In the genomic region with DNA sequence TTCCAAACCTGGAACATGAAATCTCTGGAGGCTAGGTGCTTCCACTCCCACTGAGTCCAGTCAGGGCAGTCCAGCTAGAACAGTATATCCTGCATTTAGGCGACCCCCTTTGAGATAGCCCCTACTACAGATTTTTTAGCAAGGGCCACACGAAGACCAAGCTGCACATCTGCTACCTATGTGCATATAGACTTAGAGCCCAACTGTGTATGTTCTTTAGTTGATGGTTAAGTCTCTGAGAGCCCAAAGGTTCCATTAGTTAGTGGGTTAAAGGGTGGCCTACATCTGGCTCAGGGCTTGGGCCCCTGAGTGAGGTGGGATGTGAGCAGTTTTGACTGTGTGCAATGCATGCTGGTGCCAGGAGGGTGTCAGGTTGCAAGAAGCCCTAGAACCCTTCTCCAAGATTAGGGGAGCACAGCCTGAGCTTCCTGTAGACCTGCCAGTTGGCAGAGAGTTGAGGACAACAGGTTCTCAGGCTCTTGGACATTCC, we compare ENCODE assay signal across 20 mouse cellular contexts. TPM values are rescaled to one million over a fixed set of nuclear protein-coding genes. Genes with fewer than 3 reads are reported as not detected.
DNase-seq lines count a peak whose midpoint lies in the region; TF ChIP-seq lines count a peak whose summit lies in the region.
"Not testable (repeated sequence)": the region's sequence is repeated elsewhere in the genome, so short reads cannot be mapped to it uniquely, and the experiment has no call there.
"Had no signal": no experiment of that assay in that cellular context is flagged by ENCODE, and none has a peak within 500 bp of the region (broad histone marks: within the 10 kb centered on the region; RNA-seq: fewer than 3 reads in every experiment).

No protein-coding gene starts in this region.

- H3K9ac ChIP-seq in heart, adult 2 months (ENCODE audit: low read depth, low read length): not testable (repeated sequence)

- DNase-seq in 3134 (ENCODE audit: extremely low read depth, insufficient read length, low spot score): peak; percentile 1
- peak; percentile 1 for DNase-seq in adrenal gland, adult 2 months
- peak; percentile 5 for DNase-seq in gastrocnemius, adult 18-20 months (ENCODE audit: low spot score)
- DNase-seq in heart, adult 2 months: peak; percentile 3 to 19
- DNase-seq in kidney, postnatal 14 days: peak; percentile 1
- DNase-seq in ovary, postnatal 36 days (ENCODE audit: low spot score): peak; percentile 3
- peak; percentile 4 for DNase-seq in testis, postnatal 14 days (ENCODE audit: low spot score)
- peak; percentile 5 for DNase-seq in urinary bladder, postnatal 14 days (ENCODE audit: low spot score)

- not testable (repeated sequence) for H3K79me2 ChIP-seq in heart, adult 2 months (replicated peaks; ENCODE audit: control insufficient read depth, insufficient read depth, low read length)

- not testable (repeated sequence) for TF ChIP-seq CTCF in heart, adult 2 months (IDR thresholded peaks at IDR 0.05)

- not testable (repeated sequence) for H3K27me3 ChIP-seq in heart, adult 2 months (ENCODE audit: control insufficient read depth, insufficient read depth, low read length)

- not testable (repeated sequence) for TF ChIP-seq POLR2A in heart, adult 2 months (IDR thresholded peaks at IDR 0.05; ENCODE audit: insufficient read depth, low read depth, low read length)

- not testable (repeated sequence) for TF ChIP-seq EP300 in heart, adult 2 months (IDR thresholded peaks at IDR 0.05; ENCODE audit: insufficient read depth, low read depth, low read length)

- H3K4me3 ChIP-seq in heart, adult 2 months: not testable (repeated sequence)

- not testable (repeated sequence) for H3K4me1 ChIP-seq in heart, adult 2 months (ENCODE audit: control insufficient read depth, insufficient read depth, low read length)

- intact Hi-C loops in heart, adult 2 months (cut with DNase I): not testable (repeated sequence)

- H3K36me3 ChIP-seq in heart, adult 2 months (ENCODE audit: control insufficient read depth, insufficient read depth, low read length): not testable (repeated sequence)

- not testable (repeated sequence) for H3K27ac ChIP-seq in heart, adult 2 months

- 51% methylated on average over 2 of the region's 2 CpGs for WGBS in heart, adult 2 months

RNA-seq across cellular contexts. Expression of a gene that starts 32.4 kb away (rescaled TPM):
- not detected for total RNA-seq in adrenal gland, adult 2 months (2021)
- polyA plus RNA-seq in adrenal gland, adult 2 months (2012; rRNA removed): 0.04 and 0.06 TPM in 2 replicates
- under 1 TPM in 1 of 2 experiments, not detected in 1; 0.12 TPM for total RNA-seq in gastrocnemius, adult 18-20 months (2021)
- not detected for total RNA-seq in heart, adult 2 months (2021)
- polyA plus RNA-seq in heart, adult 2 months (2012; rRNA removed): 0.08 and 0.09 TPM in 2 replicates
- total RNA-seq: CH12.LX; megakaryocyte, adult 5-6 weeks; MEL had no signal
- polyA plus RNA-seq: embryonic facial prominence, embryonic 15.5 days; forebrain, embryonic 16.5 days; heart, embryonic 16.5 days; hindbrain, embryonic 12.5 days; liver, embryonic 16.5 days; lung, postnatal 0 days; midbrain, embryonic 13.5 days; neural tube, embryonic 12.5 days; stomach, postnatal 0 days had no signal
